Mouse (Mus musculus) brown adipose tissue, adult 24 weeks (tissue): Measurements from ENCODE around the gene Pde4c. TPM values are rescaled to one million over a fixed set of nuclear protein-coding genes. Genes with fewer than 3 reads are reported as not detected.

Experiments
- H3K27ac ChIP-seq: fragments of 200-500 bp; replicated peaks from 2 replicates; pipeline ENCODE4 v1.5.1; 2012; ENCODE audit warnings: low read depth, mild to moderate bottlenecking, low read length
- H3K4me1 ChIP-seq: fragments of 200-500 bp; 2 replicates; pipeline ENCODE4 v1.6.1; 2012; ENCODE audit warnings: low read length, mixed read lengths; ENCODE audit not compliant: control insufficient read depth, insufficient read depth, insufficient read length
- H3K4me3 ChIP-seq: fragments of 200-500 bp; 2 replicates; pipeline ENCODE4 v1.5.1; 2012; ENCODE audit warnings: low read depth, mild to moderate bottlenecking, low read length, moderate library complexity; ENCODE audit not compliant: insufficient read depth
- polyA plus RNA-seq: library from polyadenylated mRNA; stranded (reverse); fragments of >200 nt; gene quantifications from 2 replicates; pipeline ENCODE4 v1.2.4, GENCODE M21; 2012; ENCODE audit not compliant: missing spikeins, insufficient read depth, insufficient read length

Gene Pde4c
- polyA plus RNA-seq, 1 experiment: 0.36 TPM

DNA sequence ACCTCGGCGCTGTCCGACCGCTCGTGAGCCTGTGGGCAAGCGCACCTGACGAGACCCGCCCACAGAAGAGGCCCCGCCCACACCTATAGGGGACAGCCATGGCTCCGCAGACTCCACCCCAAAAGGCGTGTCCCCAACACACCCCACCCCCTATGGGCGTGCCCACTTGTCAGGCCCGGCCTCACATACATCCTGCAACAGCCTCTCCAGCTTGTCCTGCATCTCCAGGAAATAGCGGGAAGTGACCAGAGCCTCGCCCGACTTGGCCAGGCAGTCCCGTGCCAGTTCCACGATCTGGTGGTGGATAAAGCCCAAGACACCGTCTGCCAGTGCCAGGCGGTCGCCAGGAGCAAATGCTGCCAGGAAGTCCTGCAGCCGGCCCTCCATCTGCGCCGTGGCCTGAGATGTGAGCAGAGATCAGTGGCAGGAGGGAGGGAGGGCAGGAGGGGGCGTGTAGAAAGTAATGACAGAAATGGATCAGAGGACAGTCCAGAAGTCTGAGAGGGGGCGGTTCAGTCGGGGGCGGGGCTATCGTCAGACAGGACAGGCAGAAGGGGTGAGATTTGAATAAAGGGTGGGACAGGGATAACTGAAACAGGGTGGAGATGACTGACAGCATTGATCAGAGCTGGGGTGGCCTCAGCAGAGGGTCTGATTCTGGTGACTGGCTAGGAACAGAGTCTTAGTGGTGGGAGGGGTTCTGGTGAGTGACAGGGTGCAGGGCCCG, 64.6 kb downstream of the Pde4c start:
- H3K27ac ChIP-seq: no peak overlapping the region
- peaks cover 14% of the 10 kb centered on the region for H3K4me1 ChIP-seq
- H3K4me3 ChIP-seq: no peak overlapping the region

DNA sequence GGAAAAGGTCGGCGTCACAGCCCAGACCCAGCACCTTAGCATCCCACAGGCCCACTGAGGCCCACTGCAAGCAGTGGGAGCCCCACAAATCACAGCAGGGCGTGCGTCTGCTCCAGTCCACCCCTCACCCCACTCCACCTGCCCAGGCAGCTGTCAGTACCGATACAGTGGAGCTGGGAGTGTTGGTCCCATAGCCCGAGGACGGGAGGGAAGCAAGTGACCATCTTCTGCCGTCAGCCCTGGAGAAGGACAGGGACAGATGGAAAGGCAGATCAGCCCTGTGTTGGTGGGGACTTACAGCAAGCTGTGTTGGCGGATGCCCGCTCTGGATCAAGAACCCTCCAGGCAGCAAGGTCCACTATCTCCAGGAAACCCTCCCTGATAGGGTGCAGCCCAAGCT, 65.5 kb downstream of the Pde4c start:
- H3K4me3 ChIP-seq: 0 out of 2 replicates have a peak overlapping the region, but pooled peaks have one; percentile 6
- peaks cover 14% of the 10 kb centered on the region for H3K4me1 ChIP-seq
- H3K27ac ChIP-seq: no peak overlapping the region

DNA sequence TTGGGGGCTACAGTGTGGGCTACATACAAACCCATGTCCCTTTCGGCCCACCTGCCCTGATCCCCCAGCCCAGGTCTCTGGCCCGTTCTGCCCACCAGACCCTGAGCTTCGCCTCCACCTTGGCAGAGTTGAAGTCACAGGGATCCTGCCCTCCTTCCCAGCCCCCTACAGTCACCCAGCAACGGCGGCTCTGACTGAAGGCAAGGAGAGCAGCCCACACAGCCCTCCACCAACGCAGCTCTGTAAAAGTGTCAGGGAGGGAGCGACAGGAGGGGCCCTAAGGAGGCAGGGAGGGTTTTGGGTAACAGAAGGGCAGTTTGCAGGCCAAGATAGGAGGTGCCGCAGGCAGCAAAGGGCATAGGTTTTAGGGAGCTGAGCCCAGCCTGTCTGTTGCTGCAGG, 67.3 kb downstream of the Pde4c start:
- Histone ChIP-seq H3K27ac (no peak overlapping the region), H3K4me3 (peak overlapping the region; percentile 83), H3K4me1 (peaks cover 14% of the 10 kb centered on the region)

DNA sequence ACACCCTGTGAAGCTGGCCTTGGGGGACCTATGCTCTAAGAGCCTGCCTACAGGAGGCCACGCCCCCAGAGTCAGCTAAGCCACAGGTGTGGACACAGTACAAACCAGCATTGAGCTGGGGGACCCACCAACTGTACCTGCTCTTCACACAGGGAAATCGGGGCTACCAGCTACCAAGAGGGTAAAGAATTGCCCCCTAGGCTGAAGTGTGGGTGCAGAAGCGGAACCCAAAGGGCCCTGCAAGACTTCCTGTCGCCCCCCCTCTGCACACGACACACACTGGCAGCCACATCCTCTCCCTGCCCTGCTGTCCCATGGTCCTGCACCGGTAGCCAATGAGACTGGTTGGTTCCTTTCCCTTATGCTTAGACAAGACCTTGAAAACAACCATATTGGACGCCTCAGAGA, 67.8 kb downstream of the Pde4c start:
- H3K4me1 ChIP-seq: peaks cover 14% of the 10 kb centered on the region
- peak overlapping the region; percentile 83 for H3K4me3 ChIP-seq
- 0 out of 2 replicates have a peak overlapping the region, but pooled peaks have one; percentile 15 for H3K27ac ChIP-seq

DNA sequence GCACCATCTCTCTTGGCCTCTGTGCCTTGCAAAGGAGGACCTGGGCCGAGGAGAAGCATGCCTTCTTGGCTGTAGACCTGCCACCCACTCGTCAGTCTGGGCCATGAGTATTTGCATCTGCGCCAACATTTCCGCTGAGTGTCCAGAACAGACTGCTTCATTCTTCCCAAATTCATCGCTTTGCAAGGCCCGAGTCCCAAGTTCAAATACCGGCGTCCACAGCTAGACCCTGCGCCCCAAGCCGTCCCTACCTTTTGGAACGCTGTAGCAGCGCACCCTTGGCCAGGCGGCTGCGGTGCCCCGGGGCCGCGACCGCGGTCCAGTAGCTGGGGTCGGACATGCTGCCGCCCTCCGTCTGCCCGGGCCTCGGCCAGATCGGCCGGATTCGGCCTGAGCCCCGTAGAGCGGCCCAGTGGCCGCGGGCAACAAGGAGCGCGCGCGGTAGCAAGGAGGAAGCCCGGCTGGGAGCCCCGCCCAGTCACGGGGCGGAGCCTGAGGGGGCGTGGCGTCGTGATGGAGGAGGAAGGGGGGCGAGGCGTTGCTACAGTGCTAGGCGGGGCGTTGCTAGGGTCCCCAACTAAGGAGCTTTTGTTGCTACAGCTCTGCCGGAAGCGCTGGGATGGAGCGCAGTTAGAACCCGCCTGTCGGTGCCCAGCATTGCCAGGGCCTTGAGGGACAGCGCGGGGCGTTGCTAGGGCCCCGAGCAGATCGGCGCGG, 68.6 kb downstream of the Pde4c start:
- Histone ChIP-seq H3K4me1 (peaks cover 14% of the 10 kb centered on the region), H3K4me3 (peak overlapping the region; percentile 83), H3K27ac (no peak overlapping the region)

DNA sequence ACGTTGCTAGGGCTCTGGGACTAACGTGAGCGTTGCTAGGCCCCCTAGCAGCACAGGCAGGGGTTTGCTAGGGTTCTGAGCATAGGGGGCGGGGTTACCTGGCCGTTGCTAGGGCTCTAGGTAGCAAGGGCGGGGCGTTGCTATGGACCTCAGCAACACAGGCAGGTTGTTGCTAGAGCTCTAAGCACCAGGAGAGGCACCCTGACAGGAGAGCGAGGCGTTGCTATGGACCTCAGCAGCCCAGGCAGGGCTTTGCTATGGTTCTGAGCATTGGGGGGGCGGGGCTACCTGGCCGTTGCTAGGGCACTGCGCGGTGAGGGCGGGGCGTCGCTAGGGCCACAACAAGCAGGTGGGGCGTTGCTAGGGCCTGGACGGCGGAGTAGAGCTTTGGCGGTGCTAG, 69.2 kb downstream of the Pde4c start:
- peaks cover 14% of the 10 kb centered on the region for H3K4me1 ChIP-seq
- H3K4me3 ChIP-seq: peak overlapping the region; percentile 83
- H3K27ac ChIP-seq: no peak overlapping the region

DNA sequence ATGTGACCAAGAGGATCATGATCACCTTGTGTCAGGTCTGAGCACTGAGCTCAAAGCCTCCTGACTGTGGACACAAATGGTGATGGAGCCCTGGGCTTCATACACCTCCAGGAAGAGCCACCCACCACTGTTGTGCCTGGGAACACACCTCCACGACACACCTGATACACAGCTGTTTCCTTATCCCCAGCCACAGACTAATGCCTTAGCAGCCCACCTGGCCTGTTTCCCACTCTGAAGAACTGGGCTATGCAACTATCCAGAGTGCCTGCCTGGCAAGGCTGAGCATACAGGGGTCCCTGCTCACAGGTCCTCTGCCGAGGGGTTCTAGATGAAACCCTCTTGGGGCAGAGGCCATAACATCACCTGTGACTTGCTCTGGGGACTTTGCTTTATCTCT, 70.7 kb downstream of the Pde4c start:
- H3K27ac ChIP-seq: no peak overlapping the region
- no peak overlapping the region for H3K4me3 ChIP-seq
- peaks cover 14% of the 10 kb centered on the region for H3K4me1 ChIP-seq

DNA sequence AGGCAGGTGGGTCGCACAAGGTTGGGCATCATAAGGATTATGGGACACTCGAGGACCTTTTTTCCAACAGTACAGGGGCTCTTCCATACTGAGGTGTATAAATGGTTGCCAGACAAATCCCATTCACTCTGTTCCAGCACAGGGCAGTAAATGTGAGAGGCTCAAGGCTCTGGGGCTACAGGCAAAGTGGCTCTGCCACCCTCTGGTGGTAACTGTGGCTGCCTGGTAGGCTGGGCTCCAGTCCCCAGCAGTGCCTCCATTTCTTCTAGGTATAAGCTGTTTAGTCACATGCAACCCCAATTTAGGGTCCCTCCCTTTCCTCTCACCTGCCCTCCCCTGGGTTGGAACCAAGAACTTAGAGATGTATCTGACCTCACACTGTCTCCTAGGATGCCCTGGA, 71.8 kb downstream of the Pde4c start:
- no peak overlapping the region for H3K27ac ChIP-seq
- H3K4me3 ChIP-seq: no peak overlapping the region

DNA sequence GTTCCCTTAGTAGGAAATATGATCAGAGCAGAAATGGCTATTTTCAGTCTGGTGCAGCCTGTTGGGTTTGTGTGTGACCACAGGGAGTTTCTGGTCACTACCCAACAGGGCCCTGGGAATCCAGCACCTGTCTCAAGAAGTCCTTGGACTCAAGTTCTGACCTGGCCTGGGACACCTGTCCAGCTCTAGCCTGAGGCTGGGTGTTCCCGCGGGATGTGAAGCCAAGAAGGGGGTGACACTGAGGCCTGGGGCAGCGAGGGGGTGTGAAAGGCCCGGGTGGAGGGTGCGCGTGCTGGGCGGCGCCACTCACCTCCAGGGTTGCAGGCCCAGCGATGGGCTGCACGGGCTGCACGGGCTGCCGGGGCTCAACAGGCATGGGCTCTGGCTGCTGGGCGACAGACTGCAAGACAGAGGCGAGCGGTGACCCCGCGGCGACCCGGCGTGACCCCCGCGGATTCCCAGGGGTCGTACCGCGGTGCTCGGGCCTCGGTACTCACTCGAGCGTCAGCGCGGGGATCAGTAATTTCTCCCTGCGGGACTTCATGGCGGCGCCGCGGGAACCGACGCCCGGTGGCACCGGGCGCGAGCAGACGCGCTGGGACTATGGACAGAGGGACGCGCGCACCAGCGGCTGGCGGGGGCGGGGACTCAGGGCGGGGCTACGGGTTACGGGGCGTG, 73.0 kb downstream of the Pde4c start:
- H3K4me1 ChIP-seq: peaks cover 9% of the 10 kb centered on the region
- peak overlapping the region; percentile 60 for H3K4me3 ChIP-seq
- no peak overlapping the region for H3K27ac ChIP-seq

More for the DNA sequence above, 71.8 kb downstream of the Pde4c start:
- peaks cover 14% of the 10 kb centered on the region for H3K4me1 ChIP-seq

DNA sequence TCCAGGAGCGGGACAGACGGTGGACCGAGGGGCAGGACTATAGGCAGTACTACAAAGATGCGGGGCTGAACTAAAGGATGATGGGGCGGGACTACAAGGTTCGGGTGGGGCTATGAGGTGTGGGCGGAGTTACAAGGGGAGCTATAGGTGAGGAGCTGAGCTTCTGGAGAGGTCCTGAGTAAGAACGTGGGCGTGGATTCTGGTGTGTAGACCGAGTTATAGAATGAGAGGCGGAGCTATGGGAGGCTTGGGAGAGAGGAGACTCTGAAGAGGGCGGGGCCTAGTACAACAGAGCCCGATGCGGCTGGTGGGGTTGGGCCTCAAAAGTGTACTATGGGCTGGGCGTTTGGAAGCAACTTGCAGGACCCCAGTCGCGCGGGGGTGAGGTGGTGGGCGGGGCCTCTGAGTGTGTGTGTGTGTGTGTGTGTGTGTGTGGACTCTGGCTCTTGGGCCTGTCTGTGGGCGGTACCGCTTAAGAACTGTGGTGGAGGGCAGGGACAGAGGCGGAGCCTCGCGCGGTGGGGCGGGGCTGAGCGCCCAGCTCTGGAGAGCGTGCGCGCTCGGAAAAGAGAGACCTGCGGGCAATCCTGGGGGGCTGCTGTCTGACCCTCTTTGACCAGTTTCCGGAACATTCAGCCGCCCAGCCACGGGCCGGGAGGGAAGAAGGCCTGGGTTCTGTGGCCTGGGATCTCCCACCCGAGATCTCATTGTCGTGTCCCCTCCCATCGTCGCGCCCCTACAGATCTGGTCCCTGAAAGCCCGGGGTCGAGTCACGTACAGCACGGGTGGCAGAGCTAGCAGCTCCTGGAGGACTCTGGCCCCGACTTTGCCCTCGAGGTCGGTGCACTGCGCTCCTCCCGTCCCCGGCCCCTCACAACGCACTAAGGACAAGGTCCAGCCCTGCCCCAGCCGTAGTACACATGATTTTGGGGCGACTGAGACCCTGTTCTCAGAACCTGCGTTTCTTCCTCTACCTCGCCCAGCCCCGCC, 73.9 kb downstream of the Pde4c start:
- Histone ChIP-seq H3K27ac (no peak overlapping the region), H3K4me3 (peak overlapping the region; percentile 60), H3K4me1 (peaks cover 6% of the 10 kb centered on the region; the same call in 1 of the 2 replicates)

DNA sequence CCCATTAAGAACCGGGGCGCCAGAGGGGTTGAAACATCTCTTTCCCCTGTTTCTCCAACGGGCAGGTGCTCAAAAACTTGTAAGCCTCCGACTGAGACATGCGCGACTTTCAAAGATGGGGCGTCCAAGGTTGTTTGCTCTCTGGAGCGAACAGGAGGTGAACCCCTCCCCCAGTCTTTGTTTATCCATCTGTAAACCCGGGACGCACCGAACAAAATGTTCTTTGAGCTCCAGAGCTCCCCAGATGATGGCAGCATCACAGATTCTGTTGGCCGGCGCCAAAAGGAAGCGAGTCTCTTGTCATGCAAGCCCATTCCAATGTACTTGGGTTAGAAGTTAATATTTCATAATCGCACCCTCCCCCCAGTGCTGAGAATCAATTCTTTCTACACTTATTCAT, 74.8 kb downstream of the Pde4c start:
- Histone ChIP-seq H3K4me3 (no peak overlapping the region), H3K4me1 (no peaks in the 10 kb centered on the region), H3K27ac (no peak overlapping the region)

DNA sequence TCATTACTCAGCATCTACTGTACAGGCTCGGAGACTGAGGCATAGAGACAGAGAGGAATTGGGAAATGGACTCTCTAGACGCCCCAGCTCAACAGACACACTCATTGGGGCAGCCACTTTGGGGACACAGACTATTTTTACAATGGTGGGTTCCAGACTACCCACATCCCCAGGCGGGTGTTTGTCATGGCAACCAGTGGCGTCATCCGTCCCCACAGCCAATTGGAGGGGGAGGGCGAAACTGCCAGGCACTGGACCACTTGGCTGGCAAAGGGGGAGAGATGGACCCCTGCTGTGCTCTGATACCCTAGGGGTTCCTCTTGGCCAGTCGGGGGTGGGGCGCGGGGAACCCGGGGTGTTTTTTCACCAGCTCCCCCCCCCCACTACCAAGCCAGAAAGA, 77.1 kb downstream of the Pde4c start:
- Histone ChIP-seq H3K27ac (no peak overlapping the region), H3K4me3 (no peak overlapping the region), H3K4me1 (no peaks in the 10 kb centered on the region)
